Comparison of ENCODE assay signal across 21 mouse cellular contexts in genomic region chr3:156252256-156252861, GRCm38 (mm10).
DNase-seq lines count a peak whose midpoint lies in the region; ATAC-seq and TF ChIP-seq lines count a peak whose summit lies in the region.
"Had no signal": no experiment of that assay in that cellular context is flagged by ENCODE, and none has a peak within 500 bp of the region (broad histone marks: within the 10 kb centered on the region; RNA-seq: fewer than 3 reads in every experiment).

No protein-coding gene starts in this region.

- H3K9ac ChIP-seq in forebrain, embryonic 16.5 days (replicated peaks; ENCODE audit: low read depth, low read length): no peak overlapping the region
- no peak overlapping the region for H3K9ac ChIP-seq in forebrain, embryonic 13.5 days
- H3K9ac ChIP-seq in midbrain, embryonic 13.5 days (replicated peaks): no peak overlapping the region
- H3K9ac ChIP-seq in midbrain, embryonic 11.5 days (ENCODE audit: low read length): no peak overlapping the region
- no peak overlapping the region for H3K9ac ChIP-seq in embryonic facial prominence, embryonic 15.5 days
- no peak overlapping the region for H3K9ac ChIP-seq in midbrain, postnatal 0 days (replicated peaks; ENCODE audit: low read length, poor library complexity, severe bottlenecking)
- H3K9ac ChIP-seq: embryonic facial prominence, embryonic 12.5 days; forebrain, postnatal 0 days; heart, embryonic 13.5 days; hindbrain, embryonic 13.5 days had no signal

- H3K4me3 ChIP-seq in forebrain, embryonic 16.5 days (replicated peaks; ENCODE audit: low read length): no peak overlapping the region
- no peak overlapping the region for H3K4me3 ChIP-seq in forebrain, embryonic 13.5 days
- no peak overlapping the region for H3K4me3 ChIP-seq in midbrain, embryonic 13.5 days (replicated peaks)
- no peak overlapping the region for H3K4me3 ChIP-seq in midbrain, embryonic 11.5 days (ENCODE audit: low read depth, low read length)
- H3K4me3 ChIP-seq in embryonic facial prominence, embryonic 15.5 days (replicated peaks): no peak overlapping the region
- H3K4me3 ChIP-seq in midbrain, postnatal 0 days (ENCODE audit: low read depth, low read length): no peak overlapping the region
- H3K4me3 ChIP-seq: embryonic facial prominence, embryonic 12.5 days; gastrocnemius, adult 2 months; heart, embryonic 13.5 days; hindbrain, embryonic 13.5 days had no signal

- no peak overlapping the region for H3K27ac ChIP-seq in forebrain, embryonic 16.5 days (ENCODE audit: low read length)
- H3K27ac ChIP-seq in forebrain, embryonic 13.5 days: no peak overlapping the region
- peak overlapping the region; percentile 37; the same call in 1 of the 2 replicates for H3K27ac ChIP-seq in midbrain, embryonic 13.5 days
- H3K27ac ChIP-seq in midbrain, embryonic 11.5 days (ENCODE audit: low read depth, low read length): no peak overlapping the region
- H3K27ac ChIP-seq in embryonic facial prominence, embryonic 15.5 days (replicated peaks): peak overlapping the region; percentile 28; the same call in 1 of the 2 replicates
- H3K27ac ChIP-seq in midbrain, postnatal 0 days (ENCODE audit: low read depth, low read length): peak overlapping the region; percentile 34; the same call in 1 of the 2 replicates
- H3K27ac ChIP-seq: embryonic facial prominence, embryonic 12.5 days; gastrocnemius, adult 2 months; heart, embryonic 13.5 days; hindbrain, embryonic 13.5 days had no signal

- TF ChIP-seq CTCF in midbrain, postnatal 0 days (IDR thresholded peaks at IDR 0.05): no peak

- H3K36me3 ChIP-seq in forebrain, embryonic 16.5 days (ENCODE audit: control insufficient read depth, insufficient read depth): no peaks in the 10 kb centered on the region
- no peaks in the 10 kb centered on the region for H3K36me3 ChIP-seq in forebrain, embryonic 13.5 days (ENCODE audit: poor library complexity, severe bottlenecking)
- H3K36me3 ChIP-seq in midbrain, embryonic 13.5 days: no peaks in the 10 kb centered on the region
- no peaks in the 10 kb centered on the region for H3K36me3 ChIP-seq in midbrain, embryonic 11.5 days (ENCODE audit: control insufficient read depth, insufficient read depth, low read length)
- no peaks in the 10 kb centered on the region for H3K36me3 ChIP-seq in embryonic facial prominence, embryonic 15.5 days
- no peaks in the 10 kb centered on the region for H3K36me3 ChIP-seq in midbrain, postnatal 0 days (ENCODE audit: insufficient read depth, low read length)
- H3K36me3 ChIP-seq: embryonic facial prominence, embryonic 12.5 days; heart, embryonic 13.5 days; hindbrain, embryonic 13.5 days had no signal

- WGBS in forebrain, embryonic 16.5 days: 63% methylated on average over 6 of the region's 6 CpGs
- WGBS in forebrain, embryonic 13.5 days: 79% methylated on average over 6 of the region's 6 CpGs
- WGBS in midbrain, embryonic 13.5 days: 70% methylated on average over 6 of the region's 6 CpGs
- WGBS in midbrain, embryonic 11.5 days: 85% methylated on average over 6 of the region's 6 CpGs
- WGBS in embryonic facial prominence, embryonic 15.5 days: 61% methylated on average over 6 of the region's 6 CpGs
- 45% methylated on average over 6 of the region's 6 CpGs for WGBS in midbrain, postnatal 0 days

- peak; percentile 66 for ATAC-seq in forebrain, embryonic 16.5 days
- ATAC-seq in forebrain, embryonic 13.5 days: no peak
- 0 out of 2 replicates have a peak, but pooled peaks have one; percentile 56 for ATAC-seq in midbrain, embryonic 13.5 days
- ATAC-seq in midbrain, embryonic 11.5 days (ENCODE audit: low FRiP score): no peak
- no peak for ATAC-seq in embryonic facial prominence, embryonic 15.5 days (ENCODE audit: insufficient number of reproducible peaks, low FRiP score, low TSS enrichment, low read depth)
- no peak for ATAC-seq in midbrain, postnatal 0 days (ENCODE audit: low FRiP score)
- ATAC-seq: forebrain, postnatal 0 days; intestine, embryonic 16.5 days; Patski had no signal

- no peak for DNase-seq in midbrain, embryonic 11.5 days (ENCODE audit: low spot score, missing footprints)
- DNase-seq in midbrain, postnatal 0 days (ENCODE audit: low spot score): peak; percentile 11
- DNase-seq in heart, adult 8-10 months (ENCODE audit: low spot score): no peak
- DNase-seq: adrenal gland, adult 2 months; adrenal gland, postnatal 25 days; cerebellum, adult 11 months; cerebellum, adult 8-10 months; forebrain, postnatal 0 days; gastrocnemius, adult 2 months; gastrocnemius, postnatal 25 days; heart, postnatal 36 days had no signal

- no peak overlapping the region for H3K4me2 ChIP-seq in forebrain, embryonic 16.5 days (ENCODE audit: low read length)
- no peak overlapping the region for H3K4me2 ChIP-seq in forebrain, embryonic 13.5 days
- H3K4me2 ChIP-seq in midbrain, embryonic 13.5 days (replicated peaks): no peak overlapping the region
- H3K4me2 ChIP-seq in midbrain, embryonic 11.5 days: no peak overlapping the region
- H3K4me2 ChIP-seq in embryonic facial prominence, embryonic 15.5 days (replicated peaks): no peak overlapping the region
- H3K4me2 ChIP-seq in midbrain, postnatal 0 days (ENCODE audit: low read depth, low read length, poor library complexity, severe bottlenecking): no peak overlapping the region
- H3K4me2 ChIP-seq: embryonic facial prominence, embryonic 12.5 days; heart, embryonic 13.5 days; hindbrain, embryonic 13.5 days had no signal

- H3K9me3 ChIP-seq in forebrain, embryonic 16.5 days (ENCODE audit: control insufficient read depth, low read length): no peaks in the 10 kb centered on the region
- H3K9me3 ChIP-seq in forebrain, embryonic 13.5 days (replicated peaks): no peaks in the 10 kb centered on the region
- no peaks in the 10 kb centered on the region for H3K9me3 ChIP-seq in midbrain, embryonic 13.5 days
- no peaks in the 10 kb centered on the region; the same call in 1 of the 2 replicates for H3K9me3 ChIP-seq in midbrain, embryonic 11.5 days (ENCODE audit: control insufficient read depth, low read length)
- H3K9me3 ChIP-seq in embryonic facial prominence, embryonic 15.5 days (replicated peaks): no peaks in the 10 kb centered on the region
- H3K9me3 ChIP-seq in midbrain, postnatal 0 days (ENCODE audit: low read length): no peaks in the 10 kb centered on the region
- H3K9me3 ChIP-seq: embryonic facial prominence, embryonic 12.5 days; heart, embryonic 13.5 days; hindbrain, embryonic 13.5 days had no signal

- peaks cover 6% of the 10 kb centered on the region; the same call in 1 of the 2 replicates for H3K4me1 ChIP-seq in forebrain, embryonic 16.5 days (replicated peaks; ENCODE audit: control insufficient read depth, insufficient read depth, low read length)
- H3K4me1 ChIP-seq in forebrain, embryonic 13.5 days: no peaks in the 10 kb centered on the region; the same call in 1 of the 2 replicates
- H3K4me1 ChIP-seq in midbrain, embryonic 13.5 days (replicated peaks): peaks cover 8% of the 10 kb centered on the region
- no peaks in the 10 kb centered on the region for H3K4me1 ChIP-seq in midbrain, embryonic 11.5 days (ENCODE audit: control insufficient read depth, insufficient read depth, low read length)
- peaks cover 3% of the 10 kb centered on the region; the same call in 1 of the 2 replicates for H3K4me1 ChIP-seq in embryonic facial prominence, embryonic 15.5 days
- no peaks in the 10 kb centered on the region for H3K4me1 ChIP-seq in midbrain, postnatal 0 days (ENCODE audit: insufficient read depth, low read length)
- H3K4me1 ChIP-seq: embryonic facial prominence, embryonic 12.5 days; heart, embryonic 13.5 days had no signal

- H3K27me3 ChIP-seq in forebrain, embryonic 16.5 days (replicated peaks; ENCODE audit: control insufficient read depth, insufficient read depth, low read length): no peaks in the 10 kb centered on the region
- H3K27me3 ChIP-seq in forebrain, embryonic 13.5 days: no peaks in the 10 kb centered on the region
- H3K27me3 ChIP-seq in midbrain, embryonic 13.5 days: no peaks in the 10 kb centered on the region
- H3K27me3 ChIP-seq in midbrain, embryonic 11.5 days (ENCODE audit: control insufficient read depth, insufficient read depth, low read length): no peaks in the 10 kb centered on the region
- H3K27me3 ChIP-seq in embryonic facial prominence, embryonic 15.5 days: no peaks in the 10 kb centered on the region
- H3K27me3 ChIP-seq in midbrain, postnatal 0 days (ENCODE audit: insufficient read depth, low read length): no peaks in the 10 kb centered on the region
- H3K27me3 ChIP-seq: CH12.LX; embryonic facial prominence, embryonic 12.5 days; heart, embryonic 13.5 days; hindbrain, embryonic 13.5 days; Patski had no signal

Comparison
In these comparisons a context has a peak if more than half of its experiments do, and no peak if none do; other contexts are left out.
1. ATAC-seq: peak in forebrain, embryonic 16.5 days (single experiment) and midbrain, embryonic 13.5 days (single experiment); none in forebrain, embryonic 13.5 days (single experiment), midbrain, embryonic 11.5 days (single experiment), embryonic facial prominence, embryonic 15.5 days (single experiment) and midbrain, postnatal 0 days (single experiment).
2. H3K27ac ChIP-seq: peak in midbrain, embryonic 13.5 days (single experiment), embryonic facial prominence, embryonic 15.5 days (single experiment) and midbrain, postnatal 0 days (single experiment); none in forebrain, embryonic 16.5 days (single experiment), forebrain, embryonic 13.5 days (single experiment) and midbrain, embryonic 11.5 days (single experiment).